Mouse (Mus musculus) splenic B cell, adult 2 months (primary cell): ENCODE results near the gene Stat4.

ENCODE experiments used
- DNase-seq: peaks from one replicate; pipeline ENCODE4 v3.0.0-alpha.2; 2011; ENCODE audit warnings: low read depth, low spot score
- H3K27me3 ChIP-seq: 2 replicates; pipeline ENCODE4 v1.6.1; 2012; ENCODE audit warnings: mild to moderate bottlenecking, low read length, moderate library complexity, mixed read lengths; ENCODE audit not compliant: control insufficient read depth, poor library complexity, insufficient read depth, severe bottlenecking
- H3K36me3 ChIP-seq: 2 replicates; pipeline ENCODE4 v1.6.1; 2012; ENCODE audit warnings: mild to moderate bottlenecking, low read length, moderate library complexity, mixed read lengths; ENCODE audit not compliant: control insufficient read depth, poor library complexity, insufficient read depth, severe bottlenecking

Stat4 gene

GRCm38 (mm10) chr1:51986848-51987247, at the start of gene Stat4:
Stat4 (plus strand) TSS chr1:51987148.
- Histone ChIP-seq H3K36me3 (no peaks in the 10 kb centered on the region), H3K27me3 (no peaks in the 10 kb centered on the region)
- no peak for DNase-seq

DNA sequence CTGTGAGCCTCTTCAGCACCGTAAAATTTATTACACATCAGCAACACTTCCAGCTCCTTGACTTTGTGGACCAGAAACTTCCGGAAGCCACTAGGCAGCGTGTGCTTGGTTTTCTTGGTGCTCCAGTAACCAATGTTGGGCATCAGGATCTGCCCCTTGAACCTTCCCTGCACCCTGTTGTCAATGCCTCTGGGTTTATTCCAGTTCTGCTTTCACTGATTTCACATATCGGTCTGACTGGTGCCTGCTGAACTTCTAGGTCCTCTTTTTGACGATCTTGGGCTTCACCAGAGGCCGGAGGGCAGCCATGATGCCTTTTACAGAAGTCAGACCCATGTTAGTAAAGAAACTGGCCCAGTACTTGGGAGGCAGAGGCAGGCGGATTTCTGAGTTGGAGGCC, 48.6 kb upstream of the Stat4 start:
- Histone ChIP-seq H3K36me3 (no peaks in the 10 kb centered on the region), H3K27me3 (no peaks in the 10 kb centered on the region)
- DNase-seq: no peak

GRCm38 (mm10) chr1:51944755-51945154, 42.2 kb upstream of the Stat4 start:
- no peaks in the 10 kb centered on the region for H3K27me3 ChIP-seq
- H3K36me3 ChIP-seq: no peaks in the 10 kb centered on the region
- peak; percentile 71 for DNase-seq

GRCm38 (mm10) chr1:51947116-51947515, 39.8 kb upstream of the Stat4 start:
- H3K27me3 ChIP-seq: no peaks in the 10 kb centered on the region
- DNase-seq: no peak
- H3K36me3 ChIP-seq: no peaks in the 10 kb centered on the region

DNA sequence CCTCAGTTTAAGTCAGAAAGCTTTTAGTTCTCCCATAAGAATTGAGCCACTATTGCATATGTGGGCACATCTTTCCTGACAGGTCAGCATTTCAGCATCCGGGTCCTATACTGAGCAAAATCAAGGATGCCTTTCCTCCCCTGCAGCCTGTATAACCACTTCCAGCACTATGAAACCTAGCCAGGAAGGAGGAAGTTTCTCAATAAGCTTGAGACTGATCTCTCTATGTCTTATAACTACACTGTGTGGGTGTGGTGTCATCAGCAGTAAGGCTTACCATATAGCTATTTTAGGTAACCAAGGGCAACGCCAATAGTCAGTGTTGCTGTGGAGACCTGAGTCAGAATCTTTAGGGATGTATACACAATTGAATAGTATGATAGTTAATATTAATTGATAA, 22.3 kb upstream of the Stat4 start:
- DNase-seq: no peak
- no peaks in the 10 kb centered on the region for H3K36me3 ChIP-seq
- H3K27me3 ChIP-seq: no peaks in the 10 kb centered on the region

DNA sequence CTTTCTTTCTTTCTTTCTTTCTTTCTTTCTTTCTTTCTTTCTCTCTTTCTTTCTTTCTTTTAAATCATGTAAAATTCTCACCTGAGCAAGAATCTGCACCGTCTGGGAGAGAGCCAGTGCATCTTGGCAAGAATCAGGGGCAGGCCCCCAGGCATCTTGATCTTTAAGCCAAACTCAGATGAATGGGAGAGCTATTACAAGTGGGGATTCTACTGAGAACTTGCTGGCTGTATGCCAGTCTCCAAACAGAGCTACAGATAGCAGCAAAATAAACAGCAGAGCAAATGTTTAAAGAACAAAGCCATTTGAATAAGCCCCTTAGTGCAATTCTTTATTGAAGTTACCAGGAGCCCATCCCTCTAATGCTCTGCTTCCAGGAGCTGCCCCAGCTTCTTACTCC, 18.0 kb upstream of the Stat4 start:
- no peaks in the 10 kb centered on the region for H3K36me3 ChIP-seq
- H3K27me3 ChIP-seq: no peaks in the 10 kb centered on the region
- DNase-seq: no peak

DNA sequence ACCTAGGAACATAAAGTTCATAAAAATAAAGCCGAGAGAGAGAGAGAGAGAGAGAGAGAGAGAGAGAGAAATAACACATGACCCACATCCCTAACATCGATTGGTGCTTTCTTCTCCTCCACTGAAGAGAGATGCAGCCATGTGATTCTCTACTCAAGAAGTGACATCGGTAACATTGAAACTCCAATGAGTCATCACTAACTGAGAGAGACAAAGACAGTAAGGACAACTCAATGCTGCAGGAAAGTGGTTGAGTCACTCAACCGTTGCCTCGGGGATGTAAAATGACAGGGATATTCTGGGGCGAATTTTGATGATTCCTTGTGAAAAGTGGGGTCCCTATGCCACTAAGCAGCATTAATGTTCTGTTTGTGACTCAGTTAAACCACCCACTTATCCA, 16.8 kb upstream of the Stat4 start:
- no peak for DNase-seq
- Histone ChIP-seq H3K27me3 (no peaks in the 10 kb centered on the region), H3K36me3 (no peaks in the 10 kb centered on the region)

- H3K36me3 ChIP-seq: no peaks in the 10 kb centered on the region
- H3K27me3 ChIP-seq: no peaks in the 10 kb centered on the region
- DNase-seq: no peak
Observed at GRCm38 (mm10) chr1:51975589-51975988, 11.4 kb upstream of the Stat4 start.

DNA sequence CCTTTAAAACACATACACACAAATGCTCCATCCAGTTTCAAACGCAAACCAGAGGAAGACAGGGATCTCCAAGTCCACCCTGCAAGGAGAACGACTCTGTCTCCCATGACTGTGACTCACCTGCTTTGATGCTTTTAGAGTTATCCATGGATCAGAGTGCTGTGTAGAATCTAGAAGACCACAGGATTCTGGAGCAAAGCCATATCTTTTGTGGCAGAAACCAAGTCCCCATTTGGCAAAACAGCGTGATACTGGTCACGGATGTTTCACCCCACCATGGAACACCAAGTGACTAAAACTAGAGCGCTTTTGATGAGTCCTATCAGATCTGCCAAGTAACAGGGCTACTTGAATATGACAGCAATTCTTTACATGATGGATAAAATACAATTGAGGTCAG, 7.9 kb upstream of the Stat4 start:
- DNase-seq: no peak
- no peaks in the 10 kb centered on the region for H3K27me3 ChIP-seq
- no peaks in the 10 kb centered on the region for H3K36me3 ChIP-seq

DNA sequence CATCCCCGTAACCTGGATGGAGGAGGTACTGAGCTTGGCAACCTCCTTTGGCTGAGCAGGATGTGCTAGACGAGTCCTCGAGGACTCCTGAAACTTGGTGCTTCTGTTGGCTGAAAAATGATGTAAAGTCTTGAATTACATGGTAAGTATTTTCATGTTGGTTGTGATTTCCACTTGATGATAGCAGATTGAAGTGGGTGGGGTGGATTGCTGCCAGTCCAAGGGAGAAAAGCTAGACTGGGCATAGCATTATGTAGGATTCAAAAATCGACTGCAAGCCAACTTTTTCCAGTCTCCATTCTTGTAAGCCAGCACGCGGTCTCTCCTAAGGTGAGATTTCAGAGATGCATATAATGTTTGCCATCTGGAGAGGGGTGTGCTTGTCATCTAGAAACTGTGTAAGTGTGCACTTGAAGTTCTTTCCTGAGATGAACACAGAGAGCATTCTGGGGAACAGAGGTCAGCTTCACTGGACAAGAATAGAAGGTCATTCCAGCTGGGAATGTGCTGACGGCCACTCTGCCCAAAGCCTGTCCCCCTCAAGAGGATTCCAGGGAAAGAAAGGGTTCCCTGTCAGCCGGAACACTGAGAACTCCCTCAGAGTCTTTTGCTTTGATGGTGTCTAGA, 5.1 kb downstream of the Stat4 start:
- DNase-seq: no peak

GRCm38 (mm10) chr1:51996056-51996455, 9.1 kb downstream of the Stat4 start:
- Histone ChIP-seq H3K36me3 (no peaks in the 10 kb centered on the region), H3K27me3 (no peaks in the 10 kb centered on the region)
- DNase-seq: no peak

More for the DNA sequence above, 5.1 kb downstream of the Stat4 start:
- Histone ChIP-seq H3K36me3 (no peaks in the 10 kb centered on the region), H3K27me3 (no peaks in the 10 kb centered on the region)

- no peaks in the 10 kb centered on the region for H3K36me3 ChIP-seq
- H3K27me3 ChIP-seq: no peaks in the 10 kb centered on the region
- DNase-seq: no peak
Observed at GRCm38 (mm10) chr1:51996751-51997659, 10.1 kb downstream of the Stat4 start.

DNA sequence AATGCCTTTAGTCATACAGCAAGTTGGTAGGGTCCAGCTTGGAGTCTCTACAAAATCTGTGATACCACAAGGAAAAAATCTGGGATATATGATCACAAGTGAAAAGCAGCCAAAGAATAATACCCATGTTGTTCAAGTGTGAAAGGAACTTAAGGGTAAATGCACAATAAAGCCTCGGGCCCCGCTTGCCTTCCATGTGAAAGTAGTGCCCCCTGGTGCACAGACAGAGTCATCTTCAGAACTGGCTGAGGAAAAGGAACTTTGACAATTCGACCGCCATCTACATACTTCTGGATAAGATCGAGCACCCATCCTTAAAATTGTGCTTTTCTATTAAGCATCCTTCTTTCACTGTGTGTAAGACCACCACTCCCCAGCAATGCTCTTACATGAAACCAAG, 11.6 kb downstream of the Stat4 start:
- no peaks in the 10 kb centered on the region for H3K27me3 ChIP-seq
- DNase-seq: peak; percentile 69
- H3K36me3 ChIP-seq: no peaks in the 10 kb centered on the region

DNA sequence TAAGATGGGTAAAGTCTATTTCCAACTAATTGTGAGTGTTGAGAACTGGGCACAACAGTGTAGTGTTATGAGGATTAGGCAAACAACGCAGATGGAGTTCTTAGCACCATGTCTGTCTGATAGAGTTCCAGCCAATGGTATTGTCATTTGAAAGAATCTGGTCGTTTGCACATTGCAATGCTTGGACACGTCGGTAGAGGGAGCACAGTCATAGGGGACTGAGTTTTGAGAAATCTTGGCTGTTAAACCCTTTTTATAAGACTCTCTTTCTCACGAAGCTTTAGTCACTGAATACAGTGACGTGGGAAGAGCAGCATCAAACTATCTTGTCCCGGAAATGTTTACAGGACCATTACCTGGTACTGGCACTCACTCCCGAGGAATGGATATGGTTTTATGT, 17.1 kb downstream of the Stat4 start:
- Histone ChIP-seq H3K36me3 (no peaks in the 10 kb centered on the region), H3K27me3 (no peaks in the 10 kb centered on the region; the same call in 1 of the 2 replicates)
- DNase-seq: peak; percentile 87

DNA sequence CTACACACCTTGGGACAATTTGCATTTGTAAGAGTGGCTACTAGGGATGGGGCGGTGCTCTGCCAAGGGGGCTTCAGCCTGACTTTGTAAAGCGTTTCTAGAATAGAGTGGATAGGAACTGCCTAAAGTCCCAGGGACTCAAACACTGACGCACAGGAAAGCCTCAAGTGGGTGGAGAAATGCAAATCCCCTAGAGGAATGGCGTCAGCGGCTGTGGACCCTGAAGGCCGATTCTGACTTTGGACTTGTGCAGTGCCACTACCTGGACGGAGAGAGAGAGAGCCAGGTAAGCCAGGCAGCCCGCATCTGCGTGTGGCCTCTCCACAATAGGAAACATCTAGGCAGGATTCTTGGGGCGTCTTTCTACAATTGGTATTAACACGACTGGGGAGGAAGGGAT, 21.5 kb downstream of the Stat4 start:
- H3K27me3 ChIP-seq: no peaks in the 10 kb centered on the region; the same call in 1 of the 2 replicates
- DNase-seq: peak; percentile 95

More for the DNA sequence above, 21.5 kb downstream of the Stat4 start:
- no peaks in the 10 kb centered on the region for H3K36me3 ChIP-seq
